Comparison of ENCODE assay signal across 8 mouse cellular contexts in the genomic region with DNA sequence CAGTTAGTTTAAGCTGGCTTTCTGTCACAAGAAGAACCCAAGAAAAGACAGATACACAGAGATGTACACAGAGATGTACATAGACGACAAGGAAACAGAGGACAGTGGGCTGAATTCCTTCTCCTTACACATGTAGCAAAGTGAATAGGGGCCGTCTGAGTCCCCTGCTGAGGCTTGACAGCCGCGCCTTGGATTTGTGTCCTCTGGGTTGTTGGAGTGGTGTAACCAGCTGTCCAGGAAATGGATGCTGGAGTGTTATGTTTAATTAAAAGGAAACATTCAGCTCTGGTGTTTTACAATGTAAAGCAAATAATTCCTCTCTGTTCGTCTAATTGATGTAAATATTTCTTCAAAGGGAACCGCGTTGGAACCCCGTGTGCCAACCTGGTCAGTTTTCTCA. TPM values are rescaled to one million over a fixed set of nuclear protein-coding genes. Genes with fewer than 3 reads are reported as not detected.
DNase-seq lines count a peak whose midpoint lies in the region; ATAC-seq and TF ChIP-seq lines count a peak whose summit lies in the region.
"Had no signal": no experiment of that assay in that cellular context is flagged by ENCODE, and none has a peak within 500 bp of the region (broad histone marks: within the 10 kb centered on the region; RNA-seq: fewer than 3 reads in every experiment).

No protein-coding gene starts in this region.

- H3K9ac ChIP-seq in lung, embryonic 15.5 days, result 0 out of 2 replicates have a peak overlapping the region, but pooled peaks have one; percentile 57

- TF ChIP-seq POLR2A in embryonic fibroblast, embryonic 13.5 days (IDR thresholded peaks at IDR 0.05; ENCODE audit: low read depth, low read length), result no peak
- no peak for TF ChIP-seq POLR2A in olfactory bulb, adult 2 months (IDR thresholded peaks at IDR 0.05; ENCODE audit: insufficient read depth, low read depth, low read length)

- no peaks in the 10 kb centered on the region for H3K27me3 ChIP-seq in lung, embryonic 15.5 days
- H3K27me3 ChIP-seq in limb, embryonic 10.5 days (ENCODE audit: low read depth, poor library complexity, severe bottlenecking), result peaks cover 57% of the 10 kb centered on the region

- peak overlapping the region; percentile 78 for H3K4me2 ChIP-seq in lung, embryonic 15.5 days

- ATAC-seq in lung, embryonic 15.5 days (ENCODE audit: borderline replicate concordance, extremely low read depth, low FRiP score, low TSS enrichment), result no peak

- no peaks in the 10 kb centered on the region for H3K36me3 ChIP-seq in lung, embryonic 15.5 days
- H3K36me3 ChIP-seq in limb, embryonic 10.5 days, result no peaks in the 10 kb centered on the region

- no peaks in the 10 kb centered on the region for H3K9me3 ChIP-seq in lung, embryonic 15.5 days
- no peaks in the 10 kb centered on the region for H3K9me3 ChIP-seq in limb, embryonic 10.5 days (replicated peaks)

- no peak for DNase-seq in lung, postnatal 36 days
- no peak for DNase-seq in limb, embryonic 10.5 days (ENCODE audit: low spot score)
- DNase-seq in gastrocnemius, postnatal 4 days (ENCODE audit: low spot score in 2 of 2), result no peak
- DNase-seq in natural killer cell, adult 2 months (ENCODE audit: low spot score in 2 of 2), result no peak
- DNase-seq: lung, adult 2 months had no signal

- no peak for TF ChIP-seq CTCF in embryonic fibroblast, embryonic 13.5 days (IDR thresholded peaks at IDR 0.05; ENCODE audit: borderline replicate concordance, insufficient read depth, low read length)
- TF ChIP-seq CTCF in olfactory bulb, adult 2 months (IDR thresholded peaks at IDR 0.05; ENCODE audit: insufficient read depth, low read depth, low read length), result no peak

- 3% methylated on average over 8 of the region's 8 CpGs for WGBS in lung, embryonic 15.5 days
- 8% methylated on average over 8 of the region's 8 CpGs for WGBS in limb, embryonic 10.5 days
- 11% methylated on average over 8 of the region's 8 CpGs for WGBS in olfactory bulb, adult 2 months

- peaks cover 80% of the 10 kb centered on the region for H3K4me1 ChIP-seq in lung, embryonic 15.5 days
- peaks cover 10% of the 10 kb centered on the region; the same call in 1 of the 2 replicates for H3K4me1 ChIP-seq in embryonic fibroblast, embryonic 13.5 days (ENCODE audit: control insufficient read depth, insufficient read depth, low read length)
- peaks cover 85% of the 10 kb centered on the region for H3K4me1 ChIP-seq in limb, embryonic 10.5 days
- H3K4me1 ChIP-seq in olfactory bulb, adult 2 months (ENCODE audit: control insufficient read depth, insufficient read depth, low read length), result peaks cover 55% of the 10 kb centered on the region

- peak overlapping the region; percentile 76 for H3K4me3 ChIP-seq in lung, embryonic 15.5 days
- peak overlapping the region; percentile 74; the same call in 1 of the 2 replicates for H3K4me3 ChIP-seq in embryonic fibroblast, embryonic 13.5 days (ENCODE audit: insufficient read depth, low read length)
- H3K4me3 ChIP-seq in limb, embryonic 10.5 days, result peak overlapping the region; percentile 84
- peak overlapping the region; percentile 97 for H3K4me3 ChIP-seq in olfactory bulb, adult 2 months (ENCODE audit: insufficient read depth, low read depth, low read length)

- peak overlapping the region; percentile 87 for H3K27ac ChIP-seq in lung, embryonic 15.5 days
- no peak overlapping the region for H3K27ac ChIP-seq in embryonic fibroblast, embryonic 13.5 days (ENCODE audit: insufficient read depth, low read length)
- peak overlapping the region; percentile 85; the same call in 1 of the 2 replicates for H3K27ac ChIP-seq in limb, embryonic 10.5 days
- peak overlapping the region; percentile 94; the same call in 1 of the 2 replicates for H3K27ac ChIP-seq in olfactory bulb, adult 2 months (ENCODE audit: insufficient read depth, low read depth, low read length)

RNA-seq across cellular contexts. Expression of gene Baiap2, which starts 0.8 kb away (rescaled TPM):
- polyA plus RNA-seq in lung, embryonic 15.5 days (2015; fragmentation: Nextera tagmentation; extraction: Ambion mirVana), result 26.2 and 28.9 TPM in 2 replicates
- polyA plus RNA-seq in embryonic fibroblast, embryonic 13.5 days (2011; ENCODE audit: insufficient read length, low read depth, missing spikeins), result 27.4 and 29.5 TPM in 2 replicates
- 13.3 and 13.8 TPM in 2 replicates for polyA plus RNA-seq in limb, embryonic 10.5 days (2016; fragmentation: Nextera tagmentation; extraction: Ambion mirVana)
- polyA plus RNA-seq in olfactory bulb, adult 2 months (2012; ENCODE audit: insufficient read depth, insufficient read length, low replicate concordance, missing spikeins), result not detected in 2 replicates
- 1 to 10 TPM; 8.1 to 8.5 TPM for total RNA-seq in gastrocnemius, postnatal 4 days (2021)

RNA-seq across cellular contexts. Expression of gene Chmp6, which starts 28.6 kb away (rescaled TPM):
- polyA plus RNA-seq in lung, embryonic 15.5 days (2015; fragmentation: Nextera tagmentation; extraction: Ambion mirVana), result 99.3 and 100 TPM in 2 replicates
- polyA plus RNA-seq in embryonic fibroblast, embryonic 13.5 days (2011; ENCODE audit: insufficient read length, low read depth, missing spikeins), result 29.5 and 30.3 TPM in 2 replicates
- 123 and 127 TPM in 2 replicates for polyA plus RNA-seq in limb, embryonic 10.5 days (2016; fragmentation: Nextera tagmentation; extraction: Ambion mirVana)
- not detected in 2 replicates for polyA plus RNA-seq in olfactory bulb, adult 2 months (2012; ENCODE audit: insufficient read depth, insufficient read length, low replicate concordance, missing spikeins)
- total RNA-seq in gastrocnemius, postnatal 4 days (2021), result 10 to 100 TPM; 37.3 to 37.9 TPM

Comparison
In these comparisons a context has a peak if more than half of its experiments do, and no peak if none do; other contexts are left out.
1. RNA of gene Chmp6, which starts 28.6 kb away (polyA plus RNA-seq): 123 to 127 TPM in limb, embryonic 10.5 days, 99.3 to 100 TPM in lung, embryonic 15.5 days and 29.5 to 30.3 TPM in embryonic fibroblast, embryonic 13.5 days; not detected in olfactory bulb, adult 2 months; every median in the first group is over 10 times any median in the second.
2. Peak in every context shown above with its lines, with median percentiles within 50 percentile points of each other: H3K4me3 ChIP-seq.